Mouse (Mus musculus) ES-E14 (cell line): ENCODE results near the gene Zdhhc8. TPM values are rescaled to one million over a fixed set of nuclear protein-coding genes. Genes with fewer than 3 reads are reported as not detected.

ENCODE experiments used
- DNase-seq: peaks from one replicate; pipeline ENCODE4 v3.0.0-alpha.2; 2013; ENCODE audit warnings: low read depth, low spot score
- H3K27ac ChIP-seq: 2 replicates; pipeline ENCODE4 v1.5.1; 2012; ENCODE audit warnings: low read depth, mild to moderate bottlenecking, low read length, moderate library complexity, mixed read lengths; ENCODE audit not compliant: poor library complexity, insufficient read depth, severe bottlenecking
- H3K36me3 ChIP-seq: 2 replicates; pipeline ENCODE4 v1.6.1; 2012; ENCODE audit warnings: mild to moderate bottlenecking, low read length, moderate library complexity, mixed read lengths; ENCODE audit not compliant: control insufficient read depth, poor library complexity, insufficient read depth, severe bottlenecking
- H3K4me1 ChIP-seq, 2 experiments: fragments of 150-350 bp in 1 of 2; sonication (generic) in 1 of 2; 2 replicates each; pipeline ENCODE4 v1.6.1; 2012; ENCODE audit warnings: low read length in 2 of 2, mild to moderate bottlenecking in 1 of 2, mixed read lengths in 1 of 2; ENCODE audit not compliant: control insufficient read depth in 2 of 2, insufficient read depth in 2 of 2, poor library complexity in 1 of 2
- H3K4me3 ChIP-seq, 2 experiments: fragments of 150-350 bp in 1 of 2; sonication (generic) in 1 of 2; 2 replicates each; pipeline ENCODE4 v1.5.1; 2012; ENCODE audit warnings: low read length in 2 of 2, low read depth in 1 of 2, mild to moderate bottlenecking in 1 of 2, mixed read lengths in 1 of 2; ENCODE audit not compliant: insufficient read depth in 1 of 2, poor library complexity in 1 of 2, severe bottlenecking in 1 of 2
- H3K9ac ChIP-seq: 2 replicates; pipeline ENCODE4 v1.6.1; 2012; ENCODE audit warnings: low read depth, mild to moderate bottlenecking, low read length, mixed read lengths; ENCODE audit not compliant: poor library complexity, insufficient read depth, severe bottlenecking
- H3K9me3 ChIP-seq: fragments of 150-350 bp; sonication (generic); 2 replicates; pipeline ENCODE4 v1.6.1; 2012; ENCODE audit warnings: low read depth, mild to moderate bottlenecking, low read length; ENCODE audit not compliant: control insufficient read depth, insufficient read depth
- CHD2 ChIP-seq: IDR thresholded peaks from 2 replicates; pipeline ENCODE4 v1.6.1; 2014; ENCODE audit warnings: mild to moderate bottlenecking, low read depth, low read length, inconsistent platforms
- HCFC1 ChIP-seq: IDR thresholded peaks from 2 replicates; pipeline ENCODE4 v1.6.1; 2012; ENCODE audit warnings: low read length, inconsistent platforms, borderline replicate concordance; ENCODE audit not compliant: insufficient read depth
- MAFK ChIP-seq: IDR thresholded peaks from 2 replicates; pipeline ENCODE4 v1.6.1; 2014; ENCODE audit warnings: mild to moderate bottlenecking, low read depth, low read length, inconsistent platforms; ENCODE audit not compliant: insufficient read depth
- ZC3H11A ChIP-seq: IDR thresholded peaks from 2 replicates; pipeline ENCODE4 v1.6.1; 2012; ENCODE audit warnings: low read depth, mild to moderate bottlenecking, inconsistent platforms, low read length, borderline replicate concordance
- ZNF384 ChIP-seq: IDR thresholded peaks from 2 replicates; pipeline ENCODE4 v1.6.1; 2012; ENCODE audit warnings: low read depth, low read length, inconsistent platforms
- in situ Hi-C, 2 experiments: fragments of 600-800 bp; cut with MboI; formaldehyde crosslinking; loops; one replicate each; pipeline ENCODE4 v1.15.1; 2025; ENCODE audit warnings: low sequenced_read_pairs in 2 of 2, inconsistent platforms in 1 of 2; ENCODE audit not compliant: unreplicated experiment in 2 of 2
- total RNA-seq: library from RNA; depleted of rRNA; stranded (reverse); fragments of 300-350 nt; gene quantifications from 2 replicates; pipeline ENCODE4 v1.2.3, GENCODE M21; 2012

The Zdhhc8 gene
- total RNA-seq, 1 experiment = 17.0 TPM

DNA sequence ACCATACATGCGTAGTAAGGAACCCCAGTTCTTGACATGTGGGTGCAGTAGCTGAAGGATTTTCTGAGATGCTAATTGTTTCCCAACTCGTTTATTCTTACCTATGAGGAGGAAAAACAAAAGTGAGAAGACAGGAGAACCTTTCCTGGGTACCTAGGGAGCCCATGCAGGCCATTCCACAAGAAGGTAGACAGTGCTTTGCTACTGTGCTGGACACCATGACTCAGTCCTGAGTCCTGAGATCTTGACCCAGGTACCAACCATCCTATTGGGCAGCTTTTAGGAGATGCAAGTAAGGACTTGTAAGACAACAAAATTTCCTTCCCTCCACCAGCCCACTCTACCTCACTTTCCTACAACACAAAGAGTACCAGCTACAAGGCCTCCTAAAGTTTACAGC is 23.3 kb upstream of the Zdhhc8 start, which contains the start of gene Gm49776:
Gene Gm49776 (minus strand): TSS at position 101 of the 400 bp plus-strand sequence.
- H3K9me3 ChIP-seq = no peaks in the 10 kb centered on the region
- DNase-seq = no peak
- H3K36me3 ChIP-seq = peaks cover 47% of the 10 kb centered on the region
- no peak within 1 kb of the TSS for H3K4me3 ChIP-seq
- H3K27ac ChIP-seq = no peak within 1 kb of the TSS
- in situ Hi-C loops = no loop called here
- no peaks in the 10 kb centered on the region for H3K4me1 ChIP-seq
- no peak within 1 kb of the TSS for H3K9ac ChIP-seq
- TF ChIP-seq ZC3H11A (no peak), MAFK (no peak), HCFC1 (no peak), CHD2 (no peak), ZNF384 (no peak)

DNA sequence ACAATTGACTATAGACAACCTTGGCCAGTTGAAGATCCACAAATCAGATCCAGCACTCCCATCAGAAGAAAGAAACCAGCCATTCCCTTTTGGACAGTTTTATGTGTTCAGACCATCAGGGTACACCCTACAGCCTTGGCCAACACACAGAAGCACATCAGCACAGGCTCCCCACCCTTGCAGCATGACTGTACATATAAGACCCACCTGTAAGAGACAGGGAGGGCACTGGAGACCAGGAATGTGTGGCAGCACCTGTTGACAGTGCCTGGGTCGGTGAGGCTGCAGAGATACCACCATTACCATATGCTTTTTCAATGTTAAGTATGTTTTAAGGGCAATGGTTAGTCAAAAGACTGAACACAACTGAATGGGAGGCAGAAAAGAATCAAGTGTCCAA is 18.9 kb upstream of the Zdhhc8 start:
- H3K36me3 ChIP-seq = peaks cover 56% of the 10 kb centered on the region
- H3K27ac ChIP-seq = no peak overlapping the region
- peaks cover 3 to 8% of the 10 kb centered on the region in 2 experiments; a peak in 3 of 4 replicates for H3K4me1 ChIP-seq
- in situ Hi-C loops = no loop called here
- H3K9me3 ChIP-seq = no peaks in the 10 kb centered on the region
- H3K4me3 ChIP-seq = no peak overlapping the region
- TF ChIP-seq CHD2 (no peak), ZNF384 (no peak), ZC3H11A (no peak), HCFC1 (no peak), MAFK (no peak)
- no peak overlapping the region for H3K9ac ChIP-seq
- no peak for DNase-seq

DNA sequence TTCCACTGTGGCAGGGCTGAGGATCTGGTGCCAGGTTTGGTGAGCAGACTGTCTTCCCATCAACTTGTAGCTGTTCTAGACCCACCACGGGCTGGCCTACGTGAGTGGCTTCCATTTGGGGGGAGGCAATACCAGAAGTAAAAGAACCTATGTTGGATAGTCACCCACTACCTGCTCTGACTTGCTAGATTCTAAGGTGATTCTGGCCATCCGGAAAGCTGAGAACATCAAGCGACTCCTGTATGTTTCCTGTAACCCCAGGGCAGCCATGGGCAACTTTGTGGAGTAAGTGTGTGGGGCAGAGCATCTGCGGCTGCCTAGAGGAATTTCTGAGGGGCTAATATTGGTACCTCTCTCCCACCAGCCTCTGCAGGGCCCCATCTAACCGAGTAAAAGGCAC is 17.8 kb upstream of the Zdhhc8 start:
- DNase-seq = no peak
- H3K27ac ChIP-seq = no peak overlapping the region
- H3K9me3 ChIP-seq = no peaks in the 10 kb centered on the region
- H3K4me1 ChIP-seq = peaks cover 3 to 8% of the 10 kb centered on the region in 2 experiments; a peak in 3 of 4 replicates
- peaks cover 47% of the 10 kb centered on the region for H3K36me3 ChIP-seq
- H3K4me3 ChIP-seq = no peak overlapping the region
- H3K9ac ChIP-seq = no peak overlapping the region
- in situ Hi-C loops = no loop called here
- TF ChIP-seq HCFC1 (no peak), ZNF384 (no peak), CHD2 (no peak), MAFK (no peak), ZC3H11A (no peak)

DNA sequence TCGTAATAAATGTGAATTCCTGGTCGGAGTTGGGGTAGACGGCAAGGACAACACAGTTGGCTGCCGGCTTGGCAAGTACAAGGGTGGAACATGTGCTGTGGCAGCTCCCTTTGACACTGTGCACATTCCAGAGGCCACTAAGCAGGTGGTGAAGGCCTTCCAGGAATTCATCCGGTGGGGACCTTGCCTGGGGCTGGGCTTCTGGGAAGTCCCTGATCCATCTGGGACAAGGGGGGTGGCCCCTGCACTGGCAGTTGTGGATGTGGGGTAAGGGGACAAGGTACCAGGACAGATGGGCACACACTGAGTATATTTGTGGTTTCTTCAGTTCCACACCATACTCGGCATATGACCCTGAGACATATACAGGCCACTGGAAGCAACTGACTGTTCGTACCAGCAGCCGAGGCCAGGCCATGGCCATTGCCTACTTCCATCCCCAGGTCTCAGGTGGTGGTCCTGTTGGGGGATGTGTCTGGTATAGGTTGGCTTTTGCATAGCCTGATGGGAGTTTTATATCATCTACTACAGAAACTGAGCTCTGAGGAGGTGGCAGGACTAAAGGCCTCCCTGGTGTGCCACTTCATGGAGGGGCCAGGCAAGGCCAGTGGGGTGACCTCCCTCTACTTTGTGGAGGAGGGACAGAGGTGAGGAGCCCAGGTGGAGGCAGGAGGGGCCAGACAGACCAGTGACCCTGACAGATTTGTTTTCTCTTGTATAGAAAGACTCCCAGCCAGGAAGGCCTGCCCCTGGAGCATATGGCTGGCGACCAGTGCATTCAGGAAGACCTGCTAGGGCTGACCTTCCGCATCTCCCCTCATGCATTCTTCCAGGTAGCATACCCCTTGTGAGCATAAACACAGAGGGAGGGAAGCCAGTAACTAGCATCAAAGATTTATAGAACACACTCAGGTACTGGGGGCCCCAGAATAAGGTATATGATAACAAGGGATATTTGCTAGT is 16.2 kb upstream of the Zdhhc8 start:
- 0 out of 2 replicates have a peak overlapping the region, but pooled peaks have one; percentile 7 for H3K27ac ChIP-seq
- in situ Hi-C loops = no loop called here
- no peak for DNase-seq
- H3K9me3 ChIP-seq = no peaks in the 10 kb centered on the region
- H3K9ac ChIP-seq = peak overlapping the region; percentile 21; the same call in 1 of the 2 replicates
- no peak overlapping the region for H3K4me3 ChIP-seq
- TF ChIP-seq CHD2 = no peak
- TF ChIP-seq ZC3H11A = no peak
- no peak for TF ChIP-seq ZNF384
- TF ChIP-seq HCFC1 = no peak
- H3K4me1 ChIP-seq = peaks cover 3 to 12% of the 10 kb centered on the region in 2 experiments
- peaks cover 44% of the 10 kb centered on the region for H3K36me3 ChIP-seq
